Mouse (Mus musculus): Measurements from ENCODE around the gene Dgkb.

Gene Dgkb

GRCm38 (mm10) chr12:37996417-37996946, 179.0 kb downstream of the Dgkb start:
- DNase-seq (ENCODE audit: low spot score in 2 of 2), result no peak

DNA sequence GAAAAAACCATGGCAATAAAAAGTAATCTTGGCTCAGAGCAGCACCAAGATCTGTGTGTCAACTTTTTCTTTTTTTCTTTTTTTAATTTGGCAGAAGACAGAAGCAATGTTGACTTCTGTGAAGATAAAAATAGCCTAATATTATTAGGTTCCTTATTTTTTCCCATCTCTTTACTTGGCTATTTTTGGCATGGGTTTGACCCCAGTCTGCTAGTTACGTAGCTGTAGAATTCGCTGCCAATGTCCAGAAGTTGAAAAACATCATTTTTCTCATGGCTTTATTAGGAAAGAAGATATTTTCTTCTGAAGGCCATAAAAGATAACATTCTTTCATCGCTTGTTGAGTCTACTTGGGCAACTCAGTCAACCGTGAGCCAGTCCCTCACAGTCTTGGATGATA, 200.1 kb downstream of the Dgkb start:
- DNase-seq (ENCODE audit: low spot score in 2 of 2), result no peak

DNA sequence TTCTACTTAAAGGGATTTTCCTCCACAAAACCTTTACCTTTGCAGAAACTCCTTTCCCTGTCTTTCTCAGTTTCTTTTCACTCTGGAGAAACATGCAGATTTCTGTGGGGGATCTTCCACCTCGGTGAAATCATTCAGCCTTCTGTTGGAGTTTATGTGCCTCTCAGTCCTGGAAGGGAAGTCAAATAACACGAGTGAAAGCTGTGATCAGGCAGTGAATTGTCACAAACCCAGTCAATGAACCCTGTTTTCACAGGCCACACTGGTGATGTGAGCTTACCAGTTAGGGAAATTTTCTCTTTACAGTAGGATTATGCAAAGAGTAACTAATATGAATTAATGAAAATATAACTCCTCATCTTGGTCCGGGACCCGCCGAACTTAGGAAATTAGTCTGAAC, 229.7 kb downstream of the Dgkb start:
- no peak for DNase-seq (ENCODE audit: low spot score in 2 of 2)

DNA sequence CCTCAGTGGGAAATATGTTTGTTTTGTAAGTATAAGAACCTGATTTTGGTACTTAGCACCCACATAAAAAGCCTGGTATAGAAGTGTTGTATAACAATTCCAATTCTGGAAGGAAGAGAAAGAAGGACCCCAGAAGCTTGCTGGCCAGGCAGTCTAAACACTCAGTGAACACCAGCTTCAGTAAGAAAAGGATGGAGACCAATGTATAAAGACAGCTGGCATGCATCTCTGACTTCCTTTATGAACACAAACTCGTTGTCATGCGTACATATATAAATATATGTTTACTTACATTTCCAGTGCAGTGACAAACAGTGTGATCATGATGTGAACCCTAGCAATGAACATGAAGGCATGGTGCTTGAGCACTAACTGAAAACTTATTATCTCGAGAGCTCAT, 270.7 kb downstream of the Dgkb start:
- DNase-seq (ENCODE audit: low spot score in 2 of 2), result no peak

DNA sequence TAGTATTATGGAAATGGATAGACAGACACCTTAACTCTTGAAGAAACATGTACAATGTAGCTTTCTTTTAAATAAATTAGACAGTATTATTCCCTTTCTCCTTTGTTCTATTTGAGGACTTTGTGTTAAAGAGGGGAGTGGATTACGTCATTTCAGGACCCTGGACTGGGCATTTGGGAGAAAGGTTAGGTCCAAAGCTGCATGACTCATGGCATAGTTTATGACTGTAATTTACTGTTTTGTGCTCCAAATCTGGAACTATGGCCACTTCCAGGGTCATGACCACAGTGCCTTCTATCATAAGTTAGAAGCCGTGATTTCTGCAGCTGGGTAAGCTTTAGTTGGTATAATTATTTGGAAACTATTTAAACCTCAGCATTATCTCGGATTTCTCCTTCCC, 294.4 kb downstream of the Dgkb start:
- no peak for DNase-seq (ENCODE audit: low spot score in 2 of 2)

- no peak for DNase-seq (ENCODE audit: low spot score in 2 of 2)
Measured at GRCm38 (mm10) chr12:38114990-38115615, 297.6 kb downstream of the Dgkb start.

DNA sequence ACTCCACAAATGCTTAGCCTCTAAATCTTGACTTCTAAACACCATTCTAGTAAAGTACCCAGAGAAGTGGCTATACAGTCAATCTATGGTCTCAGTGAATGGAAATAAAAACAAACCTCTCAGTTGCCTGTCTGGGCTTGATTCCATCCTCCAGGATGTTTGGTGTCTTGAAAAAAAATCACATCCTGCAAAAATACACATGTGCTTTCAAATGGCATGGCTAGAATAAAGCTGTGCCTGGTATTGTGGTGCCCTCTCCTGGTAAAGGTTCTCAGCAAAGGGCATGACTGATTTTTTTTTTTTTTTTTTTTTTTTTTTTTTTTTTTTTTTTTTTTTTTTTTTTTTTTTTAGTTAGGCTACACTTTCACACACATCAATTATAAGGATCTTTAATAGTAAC, 306.0 kb downstream of the Dgkb start:
- no peak for DNase-seq (ENCODE audit: low spot score in 2 of 2)

DNA sequence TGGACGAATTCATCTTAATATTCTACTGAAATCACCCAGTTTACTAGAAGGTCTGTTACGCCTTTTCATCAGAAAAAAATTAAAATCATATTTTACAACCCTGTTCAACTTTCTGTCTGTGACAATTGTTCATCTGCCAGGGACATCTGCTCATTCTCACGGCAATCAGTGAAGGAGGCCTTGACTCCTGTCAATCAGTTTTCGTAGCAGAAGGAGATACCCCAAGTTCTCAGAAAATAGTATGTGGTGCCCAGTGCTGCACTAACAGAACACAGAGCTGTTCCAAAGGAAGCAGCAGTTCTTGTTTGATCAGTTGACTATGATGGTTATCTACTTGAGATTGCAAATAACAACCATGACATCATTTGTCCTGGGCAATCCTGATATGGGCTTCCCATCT, 307.8 kb downstream of the Dgkb start:
- no peak for DNase-seq (ENCODE audit: low spot score in 2 of 2)

- DNase-seq (ENCODE audit: low spot score in 2 of 2), result no peak
Measured at GRCm38 (mm10) chr12:38130209-38130915, 312.8 kb downstream of the Dgkb start.

DNA sequence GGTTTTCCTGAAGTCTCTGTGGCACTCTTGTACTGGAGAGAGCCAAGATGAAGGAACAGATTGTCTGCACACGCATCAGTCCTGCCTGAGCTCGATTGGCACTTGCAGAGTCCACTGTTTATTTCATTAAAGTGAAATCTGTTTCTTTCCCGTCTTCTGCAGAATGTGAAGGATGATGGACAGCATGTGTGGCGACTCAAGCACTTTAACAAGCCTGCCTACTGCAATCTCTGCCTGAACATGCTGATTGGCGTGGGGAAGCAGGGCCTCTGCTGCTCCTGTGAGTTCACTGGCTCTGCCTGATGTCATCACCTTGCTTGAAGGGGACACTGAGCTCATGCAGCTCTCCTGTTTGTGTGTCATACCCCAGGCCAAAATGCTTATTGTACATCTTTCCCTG, 318.9 kb downstream of the Dgkb start:
- no peak for DNase-seq (ENCODE audit: low spot score in 2 of 2)

DNA sequence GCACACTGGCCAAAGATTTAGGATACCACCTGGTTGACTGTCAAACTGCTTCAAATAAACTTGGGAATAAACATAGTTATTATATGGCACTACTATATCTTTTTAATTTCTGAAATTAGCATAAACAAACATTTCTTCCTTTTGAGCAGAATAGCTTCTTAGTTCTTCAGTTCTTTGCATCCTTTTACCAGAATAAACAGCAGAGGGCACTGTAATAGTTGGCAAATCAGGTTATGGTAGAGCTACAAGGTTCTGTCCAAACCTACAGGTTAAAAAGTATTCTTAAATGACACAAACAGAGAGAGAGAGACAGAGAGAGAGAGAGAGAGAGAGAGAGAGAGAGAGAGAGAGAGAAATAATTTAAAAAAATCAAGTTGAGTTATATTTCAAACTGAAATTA, 322.5 kb downstream of the Dgkb start:
- no peak for DNase-seq (ENCODE audit: low spot score in 2 of 2)

- DNase-seq (ENCODE audit: low spot score in 2 of 2), result no peak
Measured at GRCm38 (mm10) chr12:38232665-38233064, 415.1 kb downstream of the Dgkb start.

DNA sequence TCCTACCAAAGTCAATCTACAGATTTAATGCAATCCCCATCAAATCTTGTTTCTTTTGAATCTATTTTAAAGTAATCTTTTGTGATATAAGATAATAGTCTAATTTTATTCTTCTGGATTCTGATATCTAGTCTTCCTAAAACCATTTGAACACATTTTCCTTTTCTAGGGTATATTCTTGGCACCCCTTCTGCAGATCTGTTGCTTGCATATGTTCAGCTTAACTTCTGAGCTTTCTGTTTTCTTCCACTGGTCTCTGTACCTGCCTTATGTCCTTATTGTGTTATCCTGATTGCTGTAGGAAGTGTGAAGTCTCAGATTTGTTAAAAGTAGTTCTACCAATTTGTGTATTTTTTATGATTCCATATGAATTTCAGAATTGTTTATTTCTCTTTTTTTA, 451.3 kb downstream of the Dgkb start:
- no peak for DNase-seq (ENCODE audit: low spot score in 2 of 2)

DNA sequence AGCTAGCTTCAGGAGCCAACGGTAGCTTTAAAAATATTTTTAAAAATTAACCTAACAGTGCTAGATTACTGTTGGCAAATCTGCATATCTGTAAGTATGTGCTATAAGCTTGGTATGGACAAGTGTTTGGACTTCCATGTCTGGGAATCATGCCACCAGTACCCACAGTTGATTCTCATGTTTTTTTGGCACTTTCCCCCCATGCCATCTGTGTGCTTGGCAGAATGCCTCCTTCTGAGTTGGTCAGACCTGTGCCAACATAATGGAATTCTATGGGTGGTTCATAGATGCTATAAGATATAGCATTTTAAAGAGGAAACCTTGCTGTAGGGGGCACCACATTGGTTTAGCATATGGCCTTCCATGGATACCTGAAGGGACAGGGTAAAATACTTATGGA, 484.0 kb downstream of the Dgkb start:
- DNase-seq (ENCODE audit: low spot score in 2 of 2), result no peak

DNA sequence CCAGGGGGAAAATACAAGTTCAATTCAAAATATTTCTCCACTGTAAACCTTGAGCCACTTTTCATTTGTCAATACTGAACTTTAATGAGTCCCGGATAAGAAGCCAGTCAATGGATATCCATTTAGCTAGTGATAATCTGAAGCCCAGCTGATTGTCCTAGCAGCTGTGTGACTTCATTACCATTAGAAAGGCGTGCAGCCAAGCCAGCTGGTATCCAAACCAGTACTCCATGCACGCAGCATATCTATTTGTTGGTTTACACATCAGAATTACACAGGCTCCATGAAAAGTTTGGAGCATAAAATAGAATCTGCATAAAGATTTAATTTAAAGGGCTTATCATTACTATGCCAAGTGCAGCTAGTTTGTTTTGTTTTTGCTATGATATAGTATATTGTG, 486.3 kb downstream of the Dgkb start:
- no peak for DNase-seq (ENCODE audit: low spot score in 2 of 2)

- no peak for DNase-seq (ENCODE audit: low spot score in 2 of 2)
Measured at GRCm38 (mm10) chr12:38304245-38304644, 486.7 kb downstream of the Dgkb start.

DNA sequence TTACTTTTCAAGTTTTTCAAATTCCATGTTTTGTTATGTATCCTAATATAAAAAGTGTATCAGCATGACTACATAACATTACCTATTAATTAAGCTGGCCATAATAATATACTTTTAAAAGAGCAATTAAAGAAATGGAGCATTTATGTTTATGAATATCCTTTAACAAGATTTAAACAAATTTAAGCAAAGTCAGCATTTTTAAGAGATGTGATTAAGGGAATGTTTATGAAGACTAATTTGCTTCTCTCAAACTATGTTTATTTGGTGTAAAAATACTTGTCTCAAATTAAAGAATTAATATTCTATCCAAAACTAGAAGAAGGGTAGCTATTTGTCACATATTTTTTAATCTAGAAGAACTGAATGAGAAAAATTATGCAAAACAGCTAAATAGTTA, 492.4 kb downstream of the Dgkb start:
- DNase-seq (ENCODE audit: low spot score in 2 of 2), result no peak

DNA sequence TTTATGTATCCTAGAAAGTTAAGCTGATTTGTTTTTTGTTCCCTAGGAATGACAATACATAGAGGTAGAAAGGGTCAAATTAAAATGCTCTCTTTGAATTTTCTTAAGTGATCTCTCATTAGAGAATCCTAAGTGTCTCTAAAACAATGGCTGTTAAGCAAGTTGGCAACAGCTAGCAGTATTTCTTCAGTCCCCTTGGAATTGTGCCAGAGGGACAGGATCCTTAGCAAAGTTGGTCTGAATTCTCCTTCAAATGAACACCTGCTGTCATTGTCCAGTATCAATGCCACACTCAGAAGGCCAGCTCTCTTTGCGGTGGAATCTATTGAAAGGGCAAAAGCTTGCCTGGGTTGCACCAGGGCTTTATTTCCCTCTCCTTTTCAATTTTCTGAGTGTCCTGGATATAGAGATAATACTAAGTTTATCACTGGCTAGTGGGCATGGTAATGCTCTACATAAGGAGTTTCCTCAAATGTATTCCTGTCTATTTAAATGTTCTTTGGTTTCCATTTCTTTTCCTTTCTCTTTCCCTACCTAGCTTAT, 510.3 kb downstream of the Dgkb start:
- DNase-seq (ENCODE audit: low spot score in 2 of 2), result no peak

DNA sequence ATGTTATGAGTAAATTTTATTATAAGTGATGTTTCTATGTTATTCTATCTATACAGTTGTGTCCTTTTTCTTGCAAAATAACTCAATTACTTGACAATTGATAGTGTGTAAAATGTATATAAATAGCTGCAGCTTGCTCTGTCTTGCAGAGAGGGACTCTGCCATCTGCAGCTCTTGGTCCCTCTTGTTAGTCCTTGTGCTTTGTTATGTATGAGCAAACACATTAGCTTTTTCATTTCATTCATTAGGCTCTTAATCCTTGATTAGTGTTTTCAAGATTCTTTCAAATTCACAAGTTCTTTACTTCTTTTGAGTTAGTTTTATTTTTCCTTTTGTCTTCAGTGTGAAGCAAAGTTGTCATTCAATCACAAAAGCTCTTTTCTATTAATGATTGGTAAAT, 511.3 kb downstream of the Dgkb start:
- no peak for DNase-seq (ENCODE audit: low spot score in 2 of 2)

DNA sequence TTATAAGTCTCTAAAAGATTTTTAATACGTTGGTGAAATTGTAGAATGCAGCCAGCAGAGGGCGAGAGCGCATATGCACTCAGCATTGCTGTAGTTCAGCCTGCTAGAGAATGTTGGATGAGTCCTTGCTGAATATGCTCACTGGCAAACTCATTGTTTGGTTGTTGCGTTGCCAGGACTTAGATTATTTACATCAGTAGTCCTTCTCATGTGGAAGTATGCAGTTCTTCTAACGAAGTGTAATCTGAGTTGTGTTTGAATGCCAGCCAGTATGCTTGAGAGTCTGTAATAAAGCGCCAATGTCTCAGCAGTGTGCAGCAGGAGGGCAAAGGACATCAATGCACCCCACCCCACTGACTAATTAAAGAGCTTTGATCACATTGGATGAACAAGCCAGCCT, 525.1 kb downstream of the Dgkb start:
- DNase-seq (ENCODE audit: low spot score in 2 of 2), result peak; percentile 8

DNA sequence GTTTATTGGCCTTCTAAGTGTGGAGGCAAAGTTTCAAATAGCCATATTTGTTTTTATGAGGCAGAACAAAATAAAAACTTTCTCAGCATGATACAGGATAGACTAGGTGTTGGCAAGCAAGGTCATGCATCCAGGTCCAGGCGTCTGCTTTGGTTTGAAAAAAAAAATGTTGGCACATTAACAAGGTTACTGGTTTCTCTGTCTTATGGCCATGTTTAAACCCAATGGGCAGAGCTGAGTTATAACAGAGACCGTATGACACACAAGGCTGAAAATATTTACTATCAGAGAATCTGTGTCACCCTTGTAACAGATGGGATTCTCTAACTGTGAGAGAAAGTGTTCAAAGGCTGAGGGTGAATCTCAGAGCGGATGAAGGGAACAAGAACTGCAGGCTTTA, 535.0 kb downstream of the Dgkb start:
- DNase-seq (ENCODE audit: low spot score in 2 of 2), result no peak

DNA sequence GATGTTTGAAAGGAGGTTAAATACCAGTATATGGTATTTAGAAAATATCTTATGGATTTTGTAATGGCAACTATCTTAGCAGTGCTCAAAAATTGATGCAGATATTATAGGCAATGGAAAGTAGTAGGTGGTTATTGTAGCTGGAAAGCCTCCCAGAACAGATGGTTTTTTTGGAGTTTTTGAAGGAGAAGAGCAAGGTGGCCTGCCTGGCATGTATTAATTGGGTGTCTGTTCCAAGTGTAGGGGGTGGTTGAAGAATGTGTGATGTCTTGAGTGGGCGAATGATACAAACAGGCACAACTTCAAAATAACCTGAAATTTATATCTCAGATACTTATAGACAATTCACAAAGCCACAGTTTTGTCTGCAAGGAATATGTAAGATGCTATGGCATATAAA, 538.9 kb downstream of the Dgkb start:
- DNase-seq (ENCODE audit: low spot score in 2 of 2), result no peak

- no peak for DNase-seq (ENCODE audit: low spot score in 2 of 2)
Measured at GRCm38 (mm10) chr12:38361491-38361890, 544.0 kb downstream of the Dgkb start.
